Mouse (Mus musculus) bone marrow, adult 2 months (tissue): ENCODE data around the gene Gja10.

Experiments used
- CTCF ChIP-seq: fragments of 200-500 bp; IDR thresholded peaks from 2 replicates; pipeline ENCODE4 v1.5.1; 2011; ENCODE audit warnings: low read length, control low read depth; ENCODE audit not compliant: control insufficient read depth, insufficient read depth
- POLR2A ChIP-seq: fragments of 200-500 bp; IDR thresholded peaks from 2 replicates; pipeline ENCODE4 v1.6.1; 2011; ENCODE audit warnings: low read depth, mild to moderate bottlenecking, control low read depth, low read length, borderline replicate concordance; ENCODE audit not compliant: control insufficient read depth

- no peak for TF ChIP-seq CTCF
- no peak for TF ChIP-seq POLR2A
Measured at GRCm38 (mm10) chr4:32572118-32572517, 30.4 kb downstream of the Gja10 start.
